Mouse (Mus musculus) CH12.LX (cell line): Measurements from ENCODE around the gene Ap3d1. TPM values are rescaled to one million over a fixed set of nuclear protein-coding genes. Genes with fewer than 3 reads are reported as not detected.

ENCODE experiments used
- DNase-seq: peaks from one replicate; pipeline ENCODE4 v3.0.0-alpha.2; 2013; ENCODE audit errors: extremely low read depth
- H3K27ac ChIP-seq: 2 replicates; pipeline ENCODE4 v1.5.1; 2012; ENCODE audit warnings: low read depth, mild to moderate bottlenecking, control low read depth, moderate library complexity; ENCODE audit not compliant: insufficient read depth
- H3K27me3 ChIP-seq: replicated peaks from 2 replicates; pipeline ENCODE3; 2012; ENCODE audit warnings: inconsistent platforms
- H3K36me3 ChIP-seq, 2 experiments: replicated peaks in 1 of 2; 2 replicates each; pipeline versions ENCODE3 to v1.6.1; 2012; ENCODE audit warnings: inconsistent platforms in 1 of 2, low read length in 1 of 2, mild to moderate bottlenecking in 1 of 2, mixed read lengths in 1 of 2, moderate library complexity in 1 of 2; ENCODE audit not compliant: control insufficient read depth in 1 of 2, insufficient read depth in 1 of 2
- H3K4me1 ChIP-seq, 2 experiments: 2 replicates each; pipeline ENCODE4 v1.6.1; 2012; ENCODE audit warnings: inconsistent platforms in 1 of 2, moderate library complexity in 1 of 2; ENCODE audit not compliant: insufficient read depth in 2 of 2, control insufficient read depth in 1 of 2
- H3K4me2 ChIP-seq: 2 replicates; pipeline ENCODE4 v1.6.1; 2012; ENCODE audit warnings: low read depth, mild to moderate bottlenecking, control low read depth; ENCODE audit not compliant: poor library complexity, insufficient read depth, severe bottlenecking
- H3K4me3 ChIP-seq, 3 experiments: fragments of 150-350 bp in 1 of 3; sonication (generic) in 1 of 3; replicated peaks in 1 of 3; 2 replicates each; pipeline versions ENCODE3 to v1.5.1; 2011 to 2012; ENCODE audit warnings: low read depth in 2 of 3, low read length in 2 of 3, mild to moderate bottlenecking in 2 of 3, moderate library complexity in 2 of 3, control low read depth in 1 of 3, improper control_type of control experiment in 1 of 3, inconsistent platforms in 1 of 3, mixed read lengths in 1 of 3; ENCODE audit not compliant: poor library complexity in 1 of 3
- H3K79me2 ChIP-seq: replicated peaks from 2 replicates; pipeline ENCODE4 v1.6.1; 2012; ENCODE audit warnings: mild to moderate bottlenecking, moderate library complexity; ENCODE audit not compliant: control insufficient read depth, poor library complexity, insufficient read depth, severe bottlenecking; ENCODE audit errors: extremely low read depth
- H3K9ac ChIP-seq: 2 replicates; pipeline ENCODE4 v1.6.1; 2012; ENCODE audit warnings: low read depth, mild to moderate bottlenecking, control low read depth, moderate library complexity; ENCODE audit not compliant: insufficient read depth
- H3K9me3 ChIP-seq: replicated peaks from 2 replicates; pipeline ENCODE3; 2012; ENCODE audit warnings: low read length, inconsistent platforms, mixed read lengths
- BHLHE40 ChIP-seq: IDR thresholded peaks from 2 replicates; pipeline ENCODE4 v1.6.1; 2011; ENCODE audit warnings: mild to moderate bottlenecking, low read depth, low read length, improper control_type of control experiment
- CHD1 ChIP-seq: IDR thresholded peaks from 2 replicates; pipeline ENCODE4 v1.6.1; 2012; ENCODE audit warnings: low read depth, low read length, improper control_type of control experiment, inconsistent platforms
- CHD2 ChIP-seq: IDR thresholded peaks from 2 replicates; pipeline ENCODE4 v1.6.1; 2011; ENCODE audit warnings: low read length, improper control_type of control experiment
- CTCF ChIP-seq, 2 experiments: IDR thresholded peaks in 1 of 2; conservative IDR thresholded peaks in 1 of 2; 2 replicates each; pipeline ENCODE4 v1.5.1; 2011 to 2012; ENCODE audit warnings: low read depth in 2 of 2, low read length in 2 of 2, improper control_type of control experiment in 1 of 2, inconsistent platforms in 1 of 2, mild to moderate bottlenecking in 1 of 2, moderate library complexity in 1 of 2
- E2F4 ChIP-seq: IDR thresholded peaks from 2 replicates; pipeline ENCODE4 v1.6.1; 2011; ENCODE audit warnings: low read depth, low read length, improper control_type of control experiment; ENCODE audit not compliant: insufficient replicate concordance
- ELF1 ChIP-seq: IDR thresholded peaks from 2 replicates; pipeline ENCODE4 v1.6.1; 2014; ENCODE audit warnings: low read depth, mild to moderate bottlenecking, inconsistent platforms, low read length, improper control_type of control experiment
- EP300 ChIP-seq: IDR thresholded peaks from 2 replicates; pipeline ENCODE4 v1.6.1; 2011; ENCODE audit warnings: low read length, improper control_type of control experiment
- ETS1 ChIP-seq: conservative IDR thresholded peaks from 2 replicates; pipeline ENCODE4 v1.6.1; 2012; ENCODE audit warnings: low read depth, mild to moderate bottlenecking, inconsistent platforms, low read length, improper control_type of control experiment, moderate library complexity
- IRF4 ChIP-seq: IDR thresholded peaks from 2 replicates; pipeline ENCODE4 v1.6.1; 2014; ENCODE audit warnings: low read depth, mild to moderate bottlenecking, inconsistent platforms, low read length, improper control_type of control experiment
- JUN ChIP-seq: IDR thresholded peaks from 2 replicates; pipeline ENCODE4 v1.6.1; 2011; ENCODE audit warnings: low read depth, mild to moderate bottlenecking, low read length, improper control_type of control experiment, moderate library complexity; ENCODE audit not compliant: insufficient read depth
- JUND ChIP-seq: conservative IDR thresholded peaks from 2 replicates; pipeline ENCODE4 v1.6.1; 2011; ENCODE audit warnings: low read depth, low read length, improper control_type of control experiment
- KAT2A ChIP-seq: IDR thresholded peaks from 2 replicates; pipeline ENCODE4 v1.6.1; 2012; ENCODE audit warnings: low read length, improper control_type of control experiment, inconsistent platforms; ENCODE audit not compliant: insufficient replicate concordance
- MAX ChIP-seq: IDR thresholded peaks from 2 replicates; pipeline ENCODE4 v1.6.1; 2011; ENCODE audit warnings: low read length, improper control_type of control experiment
- MAZ ChIP-seq: IDR thresholded peaks from 2 replicates; pipeline ENCODE4 v1.6.1; 2012; ENCODE audit warnings: low read depth, mild to moderate bottlenecking, inconsistent platforms, low read length, improper control_type of control experiment, moderate library complexity
- MEF2A ChIP-seq: IDR thresholded peaks from 2 replicates; pipeline ENCODE4 v1.6.1; 2014; ENCODE audit warnings: low read depth, mild to moderate bottlenecking, inconsistent platforms, low read length, improper control_type of control experiment, borderline replicate concordance
- MXI1 ChIP-seq: IDR thresholded peaks from 2 replicates; pipeline ENCODE4 v1.6.1; 2011; ENCODE audit warnings: mild to moderate bottlenecking, low read depth, low read length, improper control_type of control experiment
- MYC ChIP-seq: IDR thresholded peaks from 2 replicates; pipeline ENCODE4 v1.6.1; 2011; ENCODE audit warnings: low read depth, mild to moderate bottlenecking, improper control_type of control experiment, low read length
- NRF1 ChIP-seq: IDR thresholded peaks from 2 replicates; pipeline ENCODE4 v1.6.1; 2014; ENCODE audit warnings: low read depth, mild to moderate bottlenecking, inconsistent platforms, low read length, improper control_type of control experiment, moderate library complexity
- PAX5 ChIP-seq: IDR thresholded peaks from 2 replicates; pipeline ENCODE4 v1.6.1; 2012; ENCODE audit warnings: low read length, inconsistent platforms, mixed read lengths
- POLR2A ChIP-seq: IDR thresholded peaks from 2 replicates; pipeline ENCODE4 v1.6.1; 2011; ENCODE audit warnings: low read depth, mild to moderate bottlenecking, improper control_type of control experiment, low read length
- POLR2AphosphoS2 ChIP-seq: IDR thresholded peaks from 2 replicates; pipeline ENCODE4 v1.6.1; 2011; ENCODE audit warnings: low read depth, low read length, improper control_type of control experiment
- RAD21 ChIP-seq: IDR thresholded peaks from 2 replicates; pipeline ENCODE4 v1.6.1; 2011; ENCODE audit warnings: low read depth, mild to moderate bottlenecking, low read length, improper control_type of control experiment, moderate library complexity
- SIN3A ChIP-seq: IDR thresholded peaks from 2 replicates; pipeline ENCODE4 v1.6.1; 2012; ENCODE audit warnings: low read length, improper control_type of control experiment, inconsistent platforms
- SMC3 ChIP-seq: IDR thresholded peaks from 2 replicates; pipeline ENCODE4 v1.6.1; 2011; ENCODE audit warnings: low read depth, low read length, improper control_type of control experiment
- TBP ChIP-seq: conservative IDR thresholded peaks from 2 replicates; pipeline ENCODE4 v1.6.1; 2011; ENCODE audit warnings: low read depth, low read length, improper control_type of control experiment
- TCF12 ChIP-seq: IDR thresholded peaks from 2 replicates; pipeline ENCODE4 v1.6.1; 2014; ENCODE audit warnings: low read depth, mild to moderate bottlenecking, inconsistent platforms, low read length, improper control_type of control experiment
- USF1 ChIP-seq: IDR thresholded peaks from 2 replicates; pipeline ENCODE4 v1.6.1; 2014; ENCODE audit warnings: low read depth, mild to moderate bottlenecking, inconsistent platforms, low read length, improper control_type of control experiment
- USF2 ChIP-seq: conservative IDR thresholded peaks from 2 replicates; pipeline ENCODE4 v1.6.1; 2011; ENCODE audit warnings: low read depth, low read length, improper control_type of control experiment
- ZC3H11A ChIP-seq: IDR thresholded peaks from 2 replicates; pipeline ENCODE4 v1.6.1; 2012; ENCODE audit warnings: low read depth, mild to moderate bottlenecking, inconsistent platforms, low read length, improper control_type of control experiment
- ZKSCAN1 ChIP-seq: IDR thresholded peaks from 2 replicates; pipeline ENCODE4 v1.6.1; 2012; ENCODE audit warnings: low read depth, inconsistent platforms, low read length, improper control_type of control experiment, borderline replicate concordance
- ZMIZ1 ChIP-seq: IDR thresholded peaks from 2 replicates; pipeline ENCODE4 v1.6.1; 2012; ENCODE audit warnings: low read depth, mild to moderate bottlenecking, inconsistent platforms, low read length, improper control_type of control experiment
- dilution Hi-C: fragments of 300-500 bp; cut with MboI; formaldehyde crosslinking; loops from 2 replicates; pipeline ENCODE4 v1.14.3; 2020; ENCODE audit warnings: low sequenced_read_pairs; ENCODE audit not compliant: extremely low pct_unique_long_range_greater_than_20kb, extremely low pct_ligation_motif_present
- in situ Hi-C: fragments of 300-500 bp; cut with MboI; formaldehyde crosslinking; loops from 3 replicates; pipeline ENCODE4 v1.14.3; 2019; ENCODE audit warnings: low sequenced_read_pairs, low pct_ligation_motif_present, low pct_unique_long_range_greater_than_20kb, mixed read lengths
- polyA plus RNA-seq: library from polyadenylated mRNA; unstranded; fragments of >175 nt; gene quantifications from 2 replicates; pipeline ENCODE4 v1.2.1, GENCODE M21; 2012; ENCODE audit warnings: low read depth; ENCODE audit not compliant: insufficient read length
- total RNA-seq, 2 experiments: library from RNA; depleted of rRNA; stranded (reverse); fragments of 300-350 nt in 1 of 2; fragments of >200 nt in 1 of 2; gene quantifications; 2 replicates each; pipeline ENCODE4 v1.2.3; 2012 to 2014

Ap3d1 gene
- total and polyA plus RNA-seq, 3 experiments = 28.4 to 57.0 (median 49.4) TPM

DNA sequence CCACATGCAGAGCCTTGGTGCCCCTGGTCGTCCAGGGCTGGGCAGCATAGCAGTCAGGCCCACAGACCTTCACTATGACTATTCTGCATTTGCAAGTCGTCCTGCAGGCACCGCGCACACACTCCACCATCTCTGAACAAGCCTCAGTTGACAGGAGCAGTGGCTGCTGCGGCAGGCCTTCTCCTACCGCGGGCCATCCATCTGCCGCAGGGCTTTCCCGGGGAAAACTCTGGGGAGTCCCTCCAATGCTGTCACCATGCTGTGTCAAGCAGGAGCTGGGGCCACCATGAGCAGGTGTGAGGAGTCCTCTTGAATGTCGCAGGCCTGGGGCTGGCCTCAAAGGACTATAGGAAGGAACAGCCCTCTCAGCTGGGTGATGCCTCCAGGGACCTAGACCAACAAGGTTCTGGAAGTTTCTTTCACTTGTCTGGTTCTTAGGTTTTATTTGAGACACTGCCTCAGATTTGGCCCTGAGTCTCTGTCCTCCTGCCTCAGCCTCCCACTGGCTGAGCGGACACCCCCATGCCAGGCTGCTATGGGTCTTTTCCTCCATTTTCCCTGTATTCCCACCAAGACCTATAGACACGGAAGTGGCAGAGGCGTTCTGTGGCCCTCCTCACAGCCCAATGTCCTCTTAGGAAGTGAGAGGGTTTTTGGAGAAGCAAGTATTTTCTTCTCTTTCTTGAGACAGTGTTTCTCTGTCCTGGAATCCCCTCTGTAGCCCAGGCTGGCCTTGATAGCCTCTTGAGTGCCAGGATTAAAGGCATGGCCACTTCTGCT lies 47.7 kb downstream of the Ap3d1 start:
- peaks cover 20 to 47% of the 10 kb centered on the region in 2 experiments for H3K36me3 ChIP-seq
- DNase-seq = no peak
- in situ Hi-C loops = loop anchor here (25.0 kb wide), 1 partner anchor 257 kb away; the partner anchor contains the start of gene Tcf3
- no peaks in the 10 kb centered on the region for H3K9me3 ChIP-seq
- no peaks in the 10 kb centered on the region for H3K27me3 ChIP-seq
- TF ChIP-seq JUN = no peak
- TF ChIP-seq MYC = no peak
- no peak for TF ChIP-seq JUND
- no peak for TF ChIP-seq USF1
- TF ChIP-seq IRF4 = peak; percentile 36; the same call in 1 of the 2 replicates
- no peak for TF ChIP-seq CTCF (conservative IDR thresholded peaks at IDR 0.05 in 1 of 2, IDR thresholded peaks at IDR 0.05 in 1 of 2; ENCODE audit: low read depth in 2 of 2, low read length in 2 of 2)
- TF ChIP-seq POLR2AphosphoS2 = no peak
- TF ChIP-seq MAZ = no peak
- TF ChIP-seq NRF1 = 0 out of 2 replicates have a peak, but pooled peaks have one; percentile 11
- TF ChIP-seq E2F4 = no peak
- peak; percentile 88 for TF ChIP-seq SIN3A
- 0 out of 2 replicates have a peak, but pooled peaks have one; percentile 28 for TF ChIP-seq KAT2A
- TF ChIP-seq BHLHE40 = peak; percentile 75
- peak; percentile 86; the same call in 1 of the 2 replicates for TF ChIP-seq TCF12
- peak; percentile 69; the same call in 1 of the 2 replicates for TF ChIP-seq CHD1
- no peak for TF ChIP-seq USF2
- TF ChIP-seq CHD2 = 0 out of 2 replicates have a peak, but pooled peaks have one; percentile 8
- no peak for TF ChIP-seq ZKSCAN1
- TF ChIP-seq PAX5 = no peak
- TF ChIP-seq ZMIZ1 = peak; percentile 12; the same call in 1 of the 2 replicates
- no peak for TF ChIP-seq ZC3H11A
- TF ChIP-seq SMC3 = no peak
- peak; percentile 53; the same call in 1 of the 2 replicates for TF ChIP-seq ELF1
- 0 out of 2 replicates have a peak, but pooled peaks have one; percentile 53 for TF ChIP-seq MAX
- no peak for TF ChIP-seq TBP
- peak; percentile 47; the same call in 1 of the 2 replicates for TF ChIP-seq MXI1
- peak; percentile 98 for TF ChIP-seq ETS1
- TF ChIP-seq POLR2A = peak; percentile 52
- peak; percentile 34; the same call in 1 of the 2 replicates for TF ChIP-seq MEF2A
- no peak for TF ChIP-seq RAD21
- peak; percentile 55 for TF ChIP-seq EP300
- peak overlapping the region in 2 of 3 experiments; percentile 21 to 56 for H3K4me3 ChIP-seq
- H3K9ac ChIP-seq = peak overlapping the region; percentile 61
- peaks cover 22% of the 10 kb centered on the region for H3K79me2 ChIP-seq
- peaks cover 53 to 95% of the 10 kb centered on the region in 2 experiments for H3K4me1 ChIP-seq
- H3K4me2 ChIP-seq = peak overlapping the region; percentile 91
- dilution Hi-C loops = no loop called here
- H3K27ac ChIP-seq = peak overlapping the region; percentile 100
